Mouse (Mus musculus): Measurements from ENCODE around the gene Klhl23. TPM values are rescaled to one million over a fixed set of nuclear protein-coding genes. Genes with fewer than 3 reads are reported as not detected.
A peak's percentile ranks its signal among the peaks of the same experiment; 100 is the strongest.

The Klhl23 gene
- polyA plus RNA-seq, 1 experiment from 2014 or later = 43.9 TPM

GRCm38 (mm10) chr2:69884581-69884980 lies 62.8 kb downstream of the Klhl23 start:
- peak overlapping the region; percentile 68 for H3K4me3 ChIP-seq (replicated peaks; ENCODE audit: low read length)
- peak overlapping the region; percentile 52 for H3K4me2 ChIP-seq (ENCODE audit: low read depth, low read length)
- peaks cover 3% of the 10 kb centered on the region; the same call in 1 of the 2 replicates for H3K4me1 ChIP-seq (ENCODE audit: control insufficient read depth, insufficient read depth, low read length)
- no peaks in the 10 kb centered on the region for H3K27me3 ChIP-seq (ENCODE audit: control insufficient read depth, insufficient read depth, low read length)
- no peak for ATAC-seq (ENCODE audit: insufficient read depth, low FRiP score)
- H3K9ac ChIP-seq (ENCODE audit: low read length) = 0 out of 2 replicates have a peak overlapping the region, but pooled peaks have one; percentile 85
- no peaks in the 10 kb centered on the region for H3K36me3 ChIP-seq (ENCODE audit: control insufficient read depth, insufficient read depth, low read length)
- no peaks in the 10 kb centered on the region for H3K9me3 ChIP-seq (replicated peaks; ENCODE audit: control insufficient read depth, low read length)
- H3K27ac ChIP-seq (ENCODE audit: low read length) = no peak overlapping the region
- 47% methylated on average over 6 of the region's 6 CpGs for WGBS

DNA sequence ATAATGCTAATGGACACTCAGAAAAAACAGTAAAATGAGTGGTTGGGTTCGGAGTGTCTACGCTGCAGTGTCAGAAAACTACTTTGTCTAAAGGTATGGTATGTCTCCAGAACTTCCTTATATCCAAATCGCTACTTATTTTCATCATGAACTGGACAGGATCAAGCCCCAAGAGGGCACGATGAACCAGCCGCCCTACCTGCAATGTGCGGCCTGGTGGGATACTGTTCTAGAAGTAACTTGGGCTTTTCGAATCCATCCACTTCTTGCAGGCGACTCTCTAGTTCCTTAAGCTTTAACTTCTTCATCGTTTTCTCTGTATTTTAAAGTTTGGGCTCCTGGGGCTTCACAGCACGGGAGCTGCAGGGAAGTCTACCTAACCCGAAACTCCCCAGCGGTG lies 63.3 kb downstream of the Klhl23 start:
- peaks cover 3% of the 10 kb centered on the region; the same call in 1 of the 2 replicates for H3K4me1 ChIP-seq (ENCODE audit: control insufficient read depth, insufficient read depth, low read length)
- 5% methylated on average over 12 of the region's 12 CpGs for WGBS
- peak; percentile 17; the same call in 1 of the 2 replicates for ATAC-seq (ENCODE audit: insufficient read depth, low FRiP score)

GRCm38 (mm10) chr2:69885451-69886305 lies 63.9 kb downstream of the Klhl23 start, which contains the start of gene Mettl5:
Mettl5 (minus strand) TSS chr2:69885615.
- ATAC-seq (ENCODE audit: insufficient read depth, low FRiP score) = peak; percentile 95
- Histone ChIP-seq H3K27me3 (ENCODE audit: control insufficient read depth, insufficient read depth, low read length) (no peaks in the 10 kb centered on the region), H3K4me1 (ENCODE audit: control insufficient read depth, insufficient read depth, low read length) (peaks cover 3% of the 10 kb centered on the region; the same call in 1 of the 2 replicates), H3K27ac (ENCODE audit: low read length) (peak within 1 kb of the TSS; percentile 77), H3K9me3 (replicated peaks; ENCODE audit: control insufficient read depth, low read length) (no peaks in the 10 kb centered on the region), H3K4me2 (ENCODE audit: low read depth, low read length) (peak within 1 kb of the TSS; percentile 52), H3K36me3 (ENCODE audit: control insufficient read depth, insufficient read depth, low read length) (no peaks in the 10 kb centered on the region), H3K9ac (ENCODE audit: low read length) (peak within 1 kb of the TSS; percentile 85), H3K4me3 (replicated peaks; ENCODE audit: low read length) (peak within 1 kb of the TSS; percentile 68)
- 2% methylated on average over 45 of the region's 45 CpGs for whole genome bisulfite sequencing

More for the DNA sequence above, 63.3 kb downstream of the Klhl23 start:
- peak overlapping the region; percentile 85 for H3K9ac ChIP-seq (ENCODE audit: low read length)
- peak overlapping the region; percentile 77 for H3K27ac ChIP-seq (ENCODE audit: low read length)
- peak overlapping the region; percentile 68 for H3K4me3 ChIP-seq (replicated peaks; ENCODE audit: low read length)
- H3K4me2 ChIP-seq (ENCODE audit: low read depth, low read length) = peak overlapping the region; percentile 52
- no peaks in the 10 kb centered on the region for H3K9me3 ChIP-seq (replicated peaks; ENCODE audit: control insufficient read depth, low read length)
- H3K36me3 ChIP-seq (ENCODE audit: control insufficient read depth, insufficient read depth, low read length) = no peaks in the 10 kb centered on the region
- no peaks in the 10 kb centered on the region for H3K27me3 ChIP-seq (ENCODE audit: control insufficient read depth, insufficient read depth, low read length)

Other genes with a start within 250 kb of the Klhl23 start
- 0.61 and 0.63 TPM in 2 replicates for gene Lrp2, start 235.9 kb upstream of the Klhl23 start, polyA plus RNA-seq (2015; fragmentation: Nextera tagmentation; extraction: Ambion mirVana)
- 12.2 and 14.9 TPM in 2 replicates for gene Bbs5, start 174.8 kb upstream of the Klhl23 start, polyA plus RNA-seq (2015; fragmentation: Nextera tagmentation; extraction: Ambion mirVana)
- 0.40 and 7.0 TPM in 2 replicates for gene Klhl41, start 151.8 kb upstream of the Klhl23 start, polyA plus RNA-seq (2015; fragmentation: Nextera tagmentation; extraction: Ambion mirVana)
- gene Fastkd1, start 108.4 kb upstream of the Klhl23 start, polyA plus RNA-seq (2015; fragmentation: Nextera tagmentation; extraction: Ambion mirVana) = 11.0 and 11.1 TPM in 2 replicates
- gene Ppig, start 99.4 kb upstream of the Klhl23 start, polyA plus RNA-seq (2015; fragmentation: Nextera tagmentation; extraction: Ambion mirVana) = 117 and 133 TPM in 2 replicates
- 1.00 and 1.6 TPM in 2 replicates for gene Ccdc173, start 32.4 kb upstream of the Klhl23 start, polyA plus RNA-seq (2015; fragmentation: Nextera tagmentation; extraction: Ambion mirVana)
- gene Phospho2, start 32.3 kb upstream of the Klhl23 start, polyA plus RNA-seq (2015; fragmentation: Nextera tagmentation; extraction: Ambion mirVana) = 21.8 and 24.1 TPM in 2 replicates
- 244 and 263 TPM in 2 replicates for gene Ssb, start 39.6 kb downstream of the Klhl23 start, polyA plus RNA-seq (2015; fragmentation: Nextera tagmentation; extraction: Ambion mirVana)
- gene Mettl5, start 63.7 kb downstream of the Klhl23 start, polyA plus RNA-seq (2015; fragmentation: Nextera tagmentation; extraction: Ambion mirVana) = 36.8 and 36.9 TPM in 2 replicates
- 11.8 and 12.7 TPM in 2 replicates for gene Ubr3, start 75.3 kb downstream of the Klhl23 start, polyA plus RNA-seq (2015; fragmentation: Nextera tagmentation; extraction: Ambion mirVana)
- gene Myo3b, start 217.2 kb downstream of the Klhl23 start, polyA plus RNA-seq (2015; fragmentation: Nextera tagmentation; extraction: Ambion mirVana) = 0.36 and 0.54 TPM in 2 replicates

Data from stomach, embryonic 16.5 days (tissue).